Mouse (Mus musculus) erythroblast, embryonic 14.5 days (primary cell): Measurements from ENCODE around the gene Gm13889.

Experiments
- GATA1 ChIP-seq: IDR thresholded peaks from 2 replicates; pipeline ENCODE4 v1.6.1; 2012; ENCODE audit warnings: low read length, inconsistent platforms, mixed read lengths
- TAL1 ChIP-seq: IDR thresholded peaks from 3 replicates; pipeline ENCODE4 v1.6.1; 2012; ENCODE audit warnings: low read length, inconsistent platforms, mixed read lengths

GRCm38 (mm10) chr2:93928866-93929265 is 28.1 kb downstream of the Gm13889 start:
- TF ChIP-seq GATA1 (no peak), TAL1 (no peak)
